Mouse (Mus musculus): Measurements from ENCODE around the gene Mdga2. TPM values are rescaled to one million over a fixed set of nuclear protein-coding genes. Genes with fewer than 3 reads are reported as not detected.

The Mdga2 gene
- polyA plus RNA-seq, 1 experiment from 2014 or later = 4.7 TPM

GRCm38 (mm10) chr12:66705015-66705414, 517.3 kb downstream of the Mdga2 start:
- H3K27ac ChIP-seq (ENCODE audit: low read depth, low read length) = no peak overlapping the region
- ATAC-seq (replicated peaks; ENCODE audit: low FRiP score) (no peak), DNase-seq (ENCODE audit: low spot score) (no peak)
- no peak overlapping the region for H3K4me2 ChIP-seq (ENCODE audit: low read depth, low read length, severe bottlenecking)
- H3K4me3 ChIP-seq (ENCODE audit: low read depth, low read length) = no peak overlapping the region
- no peaks in the 10 kb centered on the region for H3K36me3 ChIP-seq (ENCODE audit: control insufficient read depth, insufficient read depth, low read length)
- H3K9ac ChIP-seq (ENCODE audit: low read length) = no peak overlapping the region
- no peaks in the 10 kb centered on the region for H3K4me1 ChIP-seq (replicated peaks; ENCODE audit: control insufficient read depth, insufficient read depth, low read length)
- H3K27me3 ChIP-seq (ENCODE audit: control insufficient read depth, insufficient read depth, low read length) = no peaks in the 10 kb centered on the region
- no peaks in the 10 kb centered on the region for H3K9me3 ChIP-seq (ENCODE audit: control insufficient read depth, low read length)

GRCm38 (mm10) chr12:66702781-66703180, 519.6 kb downstream of the Mdga2 start:
- no peak overlapping the region for H3K27ac ChIP-seq (ENCODE audit: low read depth, low read length)
- no peaks in the 10 kb centered on the region for H3K27me3 ChIP-seq (ENCODE audit: control insufficient read depth, insufficient read depth, low read length)
- WGBS = 91% methylated on average over 3 of the region's 3 CpGs
- H3K9me3 ChIP-seq (ENCODE audit: control insufficient read depth, low read length) = no peaks in the 10 kb centered on the region
- no peak overlapping the region for H3K4me2 ChIP-seq (ENCODE audit: low read depth, low read length, severe bottlenecking)
- DNase-seq (ENCODE audit: low spot score) (no peak), ATAC-seq (replicated peaks; ENCODE audit: low FRiP score) (no peak)
- H3K4me3 ChIP-seq (ENCODE audit: low read depth, low read length) = no peak overlapping the region
- H3K9ac ChIP-seq (ENCODE audit: low read length) = no peak overlapping the region
- no peaks in the 10 kb centered on the region for H3K4me1 ChIP-seq (replicated peaks; ENCODE audit: control insufficient read depth, insufficient read depth, low read length)
- no peaks in the 10 kb centered on the region for H3K36me3 ChIP-seq (ENCODE audit: control insufficient read depth, insufficient read depth, low read length)

- WGBS = 82% methylated on average over 3 of the region's 3 CpGs
- Histone ChIP-seq H3K4me3 (ENCODE audit: low read depth, low read length) (no peak overlapping the region), H3K27me3 (ENCODE audit: control insufficient read depth, insufficient read depth, low read length) (no peaks in the 10 kb centered on the region), H3K36me3 (ENCODE audit: control insufficient read depth, insufficient read depth, low read length) (no peaks in the 10 kb centered on the region), H3K9me3 (ENCODE audit: control insufficient read depth, low read length) (no peaks in the 10 kb centered on the region), H3K4me2 (ENCODE audit: low read depth, low read length, severe bottlenecking) (no peak overlapping the region), H3K27ac (ENCODE audit: low read depth, low read length) (no peak overlapping the region), H3K4me1 (replicated peaks; ENCODE audit: control insufficient read depth, insufficient read depth, low read length) (no peaks in the 10 kb centered on the region), H3K9ac (ENCODE audit: low read length) (no peak overlapping the region)
- no peak for DNase-seq (ENCODE audit: low spot score)
- ATAC-seq (replicated peaks; ENCODE audit: low FRiP score) = no peak
Measured at GRCm38 (mm10) chr12:66679558-66679957, 542.8 kb downstream of the Mdga2 start.

- no peak overlapping the region for H3K4me2 ChIP-seq (ENCODE audit: low read depth, low read length, severe bottlenecking)
- no peaks in the 10 kb centered on the region for H3K9me3 ChIP-seq (ENCODE audit: control insufficient read depth, low read length)
- H3K4me3 ChIP-seq (ENCODE audit: low read depth, low read length) = no peak overlapping the region
- DNase-seq (ENCODE audit: low spot score) = peak; percentile 44
- H3K9ac ChIP-seq (ENCODE audit: low read length) = no peak overlapping the region
- no peaks in the 10 kb centered on the region for H3K36me3 ChIP-seq (ENCODE audit: control insufficient read depth, insufficient read depth, low read length)
- H3K27me3 ChIP-seq (ENCODE audit: control insufficient read depth, insufficient read depth, low read length) = no peaks in the 10 kb centered on the region
- H3K4me1 ChIP-seq (replicated peaks; ENCODE audit: control insufficient read depth, insufficient read depth, low read length) = no peaks in the 10 kb centered on the region
- H3K27ac ChIP-seq (ENCODE audit: low read depth, low read length) = no peak overlapping the region
- peak; percentile 79 for ATAC-seq (replicated peaks; ENCODE audit: low FRiP score)
- WGBS = 46% methylated on average over 12 of the region's 12 CpGs
Measured at GRCm38 (mm10) chr12:66648605-66649552, 573.5 kb downstream of the Mdga2 start.

GRCm38 (mm10) chr12:66640408-66640807, 581.9 kb downstream of the Mdga2 start:
- no peaks in the 10 kb centered on the region for H3K36me3 ChIP-seq (ENCODE audit: control insufficient read depth, insufficient read depth, low read length)
- DNase-seq (ENCODE audit: low spot score) (no peak), ATAC-seq (replicated peaks; ENCODE audit: low FRiP score) (no peak)
- 61% methylated on average over 1 of the region's 1 CpGs for WGBS
- H3K27me3 ChIP-seq (ENCODE audit: control insufficient read depth, insufficient read depth, low read length) = no peaks in the 10 kb centered on the region
- H3K4me1 ChIP-seq (replicated peaks; ENCODE audit: control insufficient read depth, insufficient read depth, low read length) = no peaks in the 10 kb centered on the region
- H3K4me2 ChIP-seq (ENCODE audit: low read depth, low read length, severe bottlenecking) = no peak overlapping the region
- H3K9ac ChIP-seq (ENCODE audit: low read length) = no peak overlapping the region
- no peaks in the 10 kb centered on the region for H3K9me3 ChIP-seq (ENCODE audit: control insufficient read depth, low read length)
- H3K4me3 ChIP-seq (ENCODE audit: low read depth, low read length) = no peak overlapping the region
- H3K27ac ChIP-seq (ENCODE audit: low read depth, low read length) = no peak overlapping the region

- H3K4me2 ChIP-seq (ENCODE audit: low read depth, low read length, severe bottlenecking) = no peak overlapping the region
- no peaks in the 10 kb centered on the region for H3K27me3 ChIP-seq (ENCODE audit: control insufficient read depth, insufficient read depth, low read length)
- ATAC-seq (replicated peaks; ENCODE audit: low FRiP score) (no peak), DNase-seq (ENCODE audit: low spot score) (no peak)
- H3K36me3 ChIP-seq (ENCODE audit: control insufficient read depth, insufficient read depth, low read length) = no peaks in the 10 kb centered on the region
- H3K4me3 ChIP-seq (ENCODE audit: low read depth, low read length) = no peak overlapping the region
- 92% methylated on average over 3 of the region's 3 CpGs for WGBS
- H3K27ac ChIP-seq (ENCODE audit: low read depth, low read length) = no peak overlapping the region
- no peaks in the 10 kb centered on the region for H3K9me3 ChIP-seq (ENCODE audit: control insufficient read depth, low read length)
- H3K9ac ChIP-seq (ENCODE audit: low read length) = no peak overlapping the region
- H3K4me1 ChIP-seq (replicated peaks; ENCODE audit: control insufficient read depth, insufficient read depth, low read length) = no peaks in the 10 kb centered on the region
Measured at GRCm38 (mm10) chr12:66619944-66620343, 602.4 kb downstream of the Mdga2 start.

GRCm38 (mm10) chr12:66591617-66592230, 630.6 kb downstream of the Mdga2 start:
- Histone ChIP-seq H3K36me3 (ENCODE audit: control insufficient read depth, insufficient read depth, low read length) (no peaks in the 10 kb centered on the region), H3K9ac (ENCODE audit: low read length) (no peak overlapping the region), H3K4me2 (ENCODE audit: low read depth, low read length, severe bottlenecking) (no peak overlapping the region), H3K4me3 (ENCODE audit: low read depth, low read length) (no peak overlapping the region), H3K27me3 (ENCODE audit: control insufficient read depth, insufficient read depth, low read length) (no peaks in the 10 kb centered on the region), H3K9me3 (ENCODE audit: control insufficient read depth, low read length) (no peaks in the 10 kb centered on the region), H3K27ac (ENCODE audit: low read depth, low read length) (no peak overlapping the region), H3K4me1 (replicated peaks; ENCODE audit: control insufficient read depth, insufficient read depth, low read length) (no peaks in the 10 kb centered on the region)
- 23% methylated on average over 1 of the region's 1 CpGs for WGBS
- DNase-seq (ENCODE audit: low spot score) (no peak), ATAC-seq (replicated peaks; ENCODE audit: low FRiP score) (no peak)

GRCm38 (mm10) chr12:66565396-66565795, 657.0 kb downstream of the Mdga2 start:
- Histone ChIP-seq H3K36me3 (ENCODE audit: control insufficient read depth, insufficient read depth, low read length) (no peaks in the 10 kb centered on the region), H3K27me3 (ENCODE audit: control insufficient read depth, insufficient read depth, low read length) (no peaks in the 10 kb centered on the region), H3K27ac (ENCODE audit: low read depth, low read length) (no peak overlapping the region), H3K4me2 (ENCODE audit: low read depth, low read length, severe bottlenecking) (no peak overlapping the region), H3K9me3 (ENCODE audit: control insufficient read depth, low read length) (no peaks in the 10 kb centered on the region), H3K9ac (ENCODE audit: low read length) (no peak overlapping the region), H3K4me3 (ENCODE audit: low read depth, low read length) (no peak overlapping the region), H3K4me1 (replicated peaks; ENCODE audit: control insufficient read depth, insufficient read depth, low read length) (no peaks in the 10 kb centered on the region)
- DNase-seq (ENCODE audit: low spot score) = no peak
- 92% methylated on average over 1 of the region's 1 CpGs for WGBS
- ATAC-seq (replicated peaks; ENCODE audit: low FRiP score) = no peak

Measured in forebrain, embryonic 11.5 days (tissue).